Mouse (Mus musculus) right cerebral cortex, adult 18-20 months (tissue): ENCODE measurements around the gene Dennd6a.

Experiments
- DNase-seq: peaks from one replicate; pipeline ENCODE4 v3.0.0; 2022; ENCODE audit warnings: mixed read lengths

The Dennd6a gene

DNA sequence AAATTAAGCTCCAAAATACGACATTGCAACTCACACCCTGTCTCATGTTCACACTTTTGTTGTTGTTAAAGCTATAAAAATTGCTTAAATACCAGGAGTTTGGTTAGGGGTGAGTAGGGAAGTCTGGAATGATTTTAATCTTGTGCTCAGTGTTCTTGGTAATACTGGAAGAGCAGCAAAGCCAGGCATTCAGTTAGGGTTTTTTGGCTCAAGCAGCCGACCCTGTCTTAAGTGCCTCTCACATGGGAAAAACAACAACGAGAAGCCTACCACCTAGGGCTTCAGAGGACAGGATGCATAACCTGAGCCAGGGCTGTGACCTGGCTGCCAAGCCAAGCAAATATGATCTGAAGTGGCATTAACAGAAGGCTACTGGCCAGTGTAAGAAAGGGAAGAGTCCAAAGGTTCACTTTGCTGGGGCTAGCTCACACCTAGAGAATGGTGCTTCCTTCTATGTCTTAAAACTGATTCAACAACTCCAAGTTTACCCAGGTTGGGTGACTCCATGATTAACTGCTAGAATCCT is 2.7 kb downstream of the Dennd6a start:
- no peak for DNase-seq

DNA sequence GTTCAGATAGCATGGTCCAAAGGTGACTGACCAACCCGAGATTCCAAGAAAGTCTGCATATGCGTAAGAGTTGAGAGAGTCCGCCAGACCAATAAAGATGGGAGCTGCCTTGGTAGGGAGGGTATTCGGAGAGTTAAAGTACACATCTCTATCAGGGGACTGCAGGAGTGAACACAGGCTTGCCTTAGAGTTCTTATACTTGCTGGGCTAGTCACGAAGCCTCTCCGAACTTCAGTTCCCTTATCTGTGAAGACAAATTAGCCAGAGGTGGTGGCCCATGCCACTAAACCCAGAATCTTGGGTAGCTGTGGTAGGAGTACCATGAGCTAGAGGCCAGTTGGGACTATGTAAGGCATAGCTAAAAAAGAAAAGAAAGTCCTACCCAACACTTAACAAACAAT is 5.1 kb downstream of the Dennd6a start:
- DNase-seq, result no peak

DNA sequence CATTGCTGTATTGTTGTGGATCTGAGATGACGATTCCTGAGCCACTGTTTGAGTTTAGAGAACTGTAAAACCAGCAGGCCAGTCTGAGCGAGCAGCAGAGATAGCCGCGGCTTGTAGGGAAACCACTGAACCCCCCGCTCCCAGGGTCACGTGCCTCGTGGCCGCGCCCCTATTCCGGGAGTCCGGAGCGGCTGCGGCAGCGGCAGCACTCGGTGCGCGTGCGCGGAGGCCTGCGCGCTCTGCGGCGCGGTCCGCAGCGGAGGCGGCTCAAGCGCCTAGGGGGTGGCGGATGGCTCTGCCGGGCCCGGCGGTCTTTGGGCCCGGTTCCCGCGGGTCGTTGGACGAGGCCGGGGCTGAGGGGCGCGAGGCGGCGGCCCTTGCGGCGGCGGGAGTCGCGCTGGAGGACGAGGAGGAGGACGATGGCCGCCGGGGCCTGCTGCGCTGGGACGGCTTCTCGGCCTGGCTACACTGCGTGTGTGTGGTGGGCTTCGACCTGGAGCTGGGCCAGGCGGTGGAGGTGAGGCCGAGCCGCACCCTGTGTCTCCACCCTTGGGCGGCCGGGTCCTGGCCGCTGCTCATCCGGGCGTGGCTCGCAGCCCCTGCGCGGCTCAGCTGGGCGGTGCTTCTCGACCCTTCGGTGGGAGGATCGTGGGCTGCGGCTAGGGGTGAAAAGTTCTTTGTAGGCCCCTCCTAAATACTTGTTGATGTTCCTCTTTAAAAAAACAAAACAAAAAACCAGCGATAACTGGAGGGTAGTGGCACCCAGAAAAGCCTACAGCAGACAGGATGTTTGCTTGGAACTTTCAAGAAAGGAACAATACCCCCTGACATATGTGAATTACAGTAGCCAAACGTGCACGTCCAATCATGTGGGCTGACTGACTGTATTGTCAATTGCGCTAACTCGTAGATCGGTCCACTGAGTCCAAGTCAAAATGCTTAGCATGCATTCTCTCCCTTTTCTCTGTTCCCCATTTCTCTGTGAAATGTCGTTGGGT is 6.0 kb downstream of the Dennd6a start:
- peak; percentile 91 for DNase-seq

DNA sequence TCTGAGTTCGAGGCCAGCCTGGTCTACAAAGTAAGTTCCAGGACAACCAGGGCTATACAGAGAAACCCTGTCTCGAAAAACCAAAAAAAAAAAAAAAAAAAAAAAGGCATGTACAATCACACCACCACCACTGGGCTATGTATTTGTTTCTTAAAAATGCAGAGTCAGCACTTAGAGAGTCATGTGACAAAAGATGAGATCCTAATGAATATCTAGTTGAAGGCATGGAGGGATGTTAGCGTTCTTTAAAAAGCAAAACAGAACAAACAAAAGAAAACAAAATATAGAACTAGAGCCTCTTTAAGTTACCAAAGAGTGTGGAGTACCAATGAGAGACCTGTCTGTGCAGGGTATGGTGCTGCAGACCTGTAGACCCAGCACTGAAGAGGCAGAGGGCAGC is 10.0 kb downstream of the Dennd6a start:
- DNase-seq, result no peak

DNA sequence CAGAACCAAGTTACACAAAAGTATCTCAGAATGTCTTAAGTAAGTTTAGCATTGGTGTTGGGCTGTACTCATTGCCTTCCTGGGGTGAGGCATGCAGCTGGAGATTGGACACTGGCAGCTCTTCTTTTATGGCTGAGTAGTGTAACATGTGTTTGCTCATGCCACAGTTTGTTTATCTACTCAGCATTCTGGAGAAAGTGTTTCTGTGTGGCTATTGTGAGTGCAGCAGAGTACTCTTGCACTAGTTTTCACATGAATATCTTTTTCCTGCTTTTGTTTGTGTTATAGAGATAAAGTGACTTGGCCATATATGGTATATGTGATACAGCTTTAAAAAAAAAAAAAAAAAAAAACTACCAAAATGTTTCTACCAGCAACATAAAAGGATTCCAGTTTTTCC is 13.5 kb downstream of the Dennd6a start:
- no peak for DNase-seq

DNA sequence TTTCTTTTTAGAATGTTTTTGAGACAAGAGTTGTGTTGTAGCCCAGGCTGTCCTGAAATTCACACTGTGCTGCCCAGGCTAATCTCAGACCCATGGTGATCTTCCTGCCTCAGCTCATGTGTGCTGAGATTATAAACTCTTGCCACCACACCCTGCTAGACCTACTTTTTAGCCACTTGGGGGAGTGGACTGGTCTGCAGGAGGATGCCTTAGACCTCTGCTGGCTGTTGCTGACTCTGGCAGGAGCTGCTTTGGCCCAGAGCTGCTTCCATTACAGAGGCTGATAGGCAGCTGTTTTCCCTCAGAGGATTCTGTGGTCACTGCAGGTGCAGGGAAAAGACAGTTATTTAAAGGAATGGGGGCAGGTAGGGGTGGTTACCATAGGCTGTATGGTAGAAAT is 17.7 kb downstream of the Dennd6a start:
- no peak for DNase-seq

DNA sequence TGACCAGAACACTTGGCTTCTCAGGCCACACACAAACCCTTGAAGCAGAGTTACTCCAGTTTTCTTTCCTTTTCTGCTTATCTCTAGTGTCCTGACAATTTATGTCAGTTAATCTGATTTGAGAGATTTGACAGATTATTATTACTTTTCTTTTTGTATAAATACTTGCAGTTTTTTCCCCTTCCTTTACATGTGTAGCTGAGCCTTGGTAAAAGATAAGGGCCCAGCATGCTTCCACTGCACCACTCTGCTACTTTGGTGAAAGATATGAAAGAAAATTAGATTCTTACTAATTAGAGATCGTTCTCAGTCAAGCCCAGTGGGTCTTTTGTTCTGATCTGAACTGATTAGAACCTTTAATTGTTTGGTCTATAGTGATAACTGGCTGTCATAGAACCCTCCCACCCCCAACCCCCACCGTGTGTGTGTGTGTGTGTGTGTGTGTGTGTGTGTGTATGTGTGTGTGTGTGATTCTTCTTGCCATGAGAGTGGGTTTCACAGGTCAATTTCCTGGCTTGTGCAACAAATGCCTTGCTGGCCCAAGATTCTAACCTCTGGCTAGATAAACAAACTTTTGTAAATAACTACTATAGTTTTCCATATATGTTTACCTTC is 19.7 kb downstream of the Dennd6a start:
- no peak for DNase-seq

DNA sequence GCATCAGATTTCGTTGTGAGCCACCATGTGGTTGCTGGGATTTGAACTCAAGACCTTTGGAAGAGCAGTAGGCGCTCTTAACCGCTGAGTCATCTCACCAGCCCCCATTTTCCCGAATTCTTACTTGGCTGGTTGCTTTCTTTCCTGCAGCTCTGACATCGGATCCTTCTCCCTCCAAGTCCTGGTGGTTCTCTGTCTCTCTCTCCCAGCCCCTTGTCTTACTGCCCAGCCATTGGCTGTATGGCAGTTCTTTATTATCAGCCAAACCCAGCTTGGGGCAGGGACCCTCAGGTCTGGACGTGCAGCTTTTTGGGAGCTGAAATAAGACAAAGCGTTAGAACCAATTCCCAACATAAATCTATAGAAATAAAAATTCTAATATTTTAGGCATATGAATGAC is 21.5 kb downstream of the Dennd6a start:
- no peak for DNase-seq

DNA sequence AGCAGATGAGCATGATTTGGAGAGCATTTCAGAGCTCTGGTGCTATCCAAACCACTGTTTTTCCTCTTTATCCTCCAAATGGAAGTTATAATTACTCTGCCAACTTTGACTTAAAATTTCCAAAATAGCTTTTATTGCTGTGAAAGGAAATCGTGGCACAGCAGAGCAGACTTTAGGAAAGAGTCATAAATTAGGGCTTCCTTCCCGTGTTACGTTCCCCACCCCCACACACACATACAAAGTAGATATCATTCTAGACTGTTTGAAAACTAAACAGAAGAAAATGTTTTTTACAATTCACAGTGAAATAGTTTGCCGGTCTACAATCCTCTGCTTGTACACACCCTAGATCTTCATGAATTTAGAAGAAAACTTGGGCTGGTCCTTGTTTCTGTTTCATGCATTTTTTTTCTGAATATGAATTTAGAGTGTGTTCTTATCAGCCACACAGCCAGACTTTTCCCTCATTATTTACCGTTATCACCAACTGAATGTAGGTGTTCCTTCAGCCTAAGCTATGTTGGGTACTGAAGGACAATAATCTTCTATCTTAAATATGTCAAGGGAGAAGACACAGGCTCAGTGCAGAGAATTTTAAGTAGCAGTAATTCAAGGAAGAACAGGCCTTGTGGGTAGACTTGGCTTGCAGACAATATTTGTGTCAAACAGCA is 22.2 kb downstream of the Dennd6a start:
- no peak for DNase-seq

DNA sequence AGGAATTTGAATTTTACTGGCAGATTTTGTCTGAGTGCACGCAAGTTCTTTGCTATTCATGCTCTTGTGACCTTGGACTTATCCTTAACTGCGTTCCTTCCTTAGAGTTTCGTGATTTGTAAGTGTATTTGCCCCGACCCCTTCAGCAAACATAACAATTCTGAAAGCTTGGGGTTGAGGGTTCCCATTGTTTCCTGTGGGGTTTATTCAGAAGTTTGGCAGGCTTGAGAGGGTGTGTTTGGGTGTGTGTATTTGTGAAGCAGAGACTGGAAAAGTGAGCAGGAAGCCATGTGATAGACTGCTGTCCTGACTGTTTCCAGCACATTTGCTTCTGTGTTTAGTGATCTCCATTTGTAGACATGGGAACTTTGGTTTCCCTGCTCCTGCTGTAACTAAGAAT is 31.7 kb downstream of the Dennd6a start:
- no peak for DNase-seq

DNA sequence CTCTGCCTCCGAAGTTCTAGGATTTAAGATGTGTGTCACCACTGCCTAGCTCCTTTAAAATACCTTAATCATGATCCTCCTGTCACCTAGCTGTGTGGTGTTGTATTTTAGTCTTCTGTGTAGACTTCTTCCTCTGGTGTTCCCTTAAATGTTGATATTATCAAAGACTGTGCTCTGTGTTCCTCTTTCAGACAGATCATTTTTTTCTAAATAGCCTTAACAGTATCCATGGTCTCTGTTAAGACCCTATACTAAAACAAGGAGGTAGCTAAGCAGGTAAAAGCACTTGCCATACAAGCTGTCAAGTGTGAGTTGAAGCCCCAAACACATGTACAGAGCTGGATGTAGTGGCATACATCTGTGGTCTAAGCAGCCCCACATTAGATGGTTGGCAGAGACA is 36.0 kb downstream of the Dennd6a start:
- no peak for DNase-seq

DNA sequence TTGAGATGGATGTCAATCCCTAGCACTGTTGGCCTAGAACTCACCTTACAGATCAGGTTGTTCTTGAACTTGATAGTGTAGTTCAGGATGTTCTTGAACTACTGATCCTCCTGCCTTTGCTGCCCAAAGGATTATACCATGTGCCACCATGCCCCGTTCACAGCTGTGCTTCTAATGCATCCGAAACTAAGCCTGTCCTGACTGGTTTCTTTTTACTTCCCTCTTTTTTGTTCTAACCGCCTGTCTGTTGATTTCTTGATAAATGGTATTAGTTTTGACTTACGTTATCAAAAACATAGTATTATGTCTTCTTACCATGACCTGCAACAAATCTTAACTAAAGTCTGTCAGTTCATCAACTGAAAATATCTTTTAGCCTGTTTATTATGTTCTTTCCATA is 37.0 kb downstream of the Dennd6a start:
- no peak for DNase-seq

DNA sequence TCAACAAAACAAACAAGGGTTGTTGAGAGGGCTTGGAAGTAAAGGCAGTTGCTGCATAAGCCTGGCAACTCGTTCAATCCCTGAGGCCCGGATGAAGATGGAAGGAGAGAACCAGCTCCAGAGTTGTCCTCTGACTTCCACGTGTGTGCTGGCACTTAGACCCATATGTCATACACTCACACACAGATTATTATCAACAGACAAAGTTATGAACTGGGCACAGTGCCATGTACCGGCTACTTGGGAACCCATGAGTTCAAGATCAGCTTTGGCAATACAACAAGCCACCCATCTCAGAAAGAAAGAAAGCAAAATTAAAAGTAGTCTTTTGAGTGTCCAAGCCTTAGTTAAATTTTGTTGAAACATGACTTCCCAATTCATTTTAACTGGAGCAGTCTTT is 51.6 kb downstream of the Dennd6a start:
- DNase-seq, result no peak

DNA sequence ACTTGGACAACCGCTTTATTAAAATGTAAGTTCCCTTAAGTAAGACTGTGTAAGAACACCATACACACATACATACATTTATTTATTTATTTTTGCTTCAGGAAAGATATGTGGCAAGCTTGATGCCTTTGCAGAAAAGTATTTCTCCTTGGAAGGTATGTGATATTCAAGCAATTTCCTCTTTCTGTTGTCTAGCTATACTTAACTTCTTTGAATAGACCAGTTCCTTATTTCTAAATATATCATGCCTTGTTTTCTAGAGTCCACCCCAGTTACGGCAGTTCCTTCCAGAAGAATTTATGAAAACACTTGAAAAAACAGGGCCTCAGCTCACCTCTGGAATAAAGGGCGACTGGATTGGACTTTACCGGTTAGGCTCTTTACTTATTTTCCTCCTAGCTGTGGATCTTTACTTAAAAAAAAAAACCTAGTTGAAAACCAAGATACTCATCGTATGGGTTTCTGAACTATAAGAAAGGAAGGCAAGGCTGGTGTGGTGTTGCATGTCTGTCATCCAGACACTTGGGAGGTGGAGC is 53.0 kb downstream of the Dennd6a start:
- DNase-seq, result no peak

DNA sequence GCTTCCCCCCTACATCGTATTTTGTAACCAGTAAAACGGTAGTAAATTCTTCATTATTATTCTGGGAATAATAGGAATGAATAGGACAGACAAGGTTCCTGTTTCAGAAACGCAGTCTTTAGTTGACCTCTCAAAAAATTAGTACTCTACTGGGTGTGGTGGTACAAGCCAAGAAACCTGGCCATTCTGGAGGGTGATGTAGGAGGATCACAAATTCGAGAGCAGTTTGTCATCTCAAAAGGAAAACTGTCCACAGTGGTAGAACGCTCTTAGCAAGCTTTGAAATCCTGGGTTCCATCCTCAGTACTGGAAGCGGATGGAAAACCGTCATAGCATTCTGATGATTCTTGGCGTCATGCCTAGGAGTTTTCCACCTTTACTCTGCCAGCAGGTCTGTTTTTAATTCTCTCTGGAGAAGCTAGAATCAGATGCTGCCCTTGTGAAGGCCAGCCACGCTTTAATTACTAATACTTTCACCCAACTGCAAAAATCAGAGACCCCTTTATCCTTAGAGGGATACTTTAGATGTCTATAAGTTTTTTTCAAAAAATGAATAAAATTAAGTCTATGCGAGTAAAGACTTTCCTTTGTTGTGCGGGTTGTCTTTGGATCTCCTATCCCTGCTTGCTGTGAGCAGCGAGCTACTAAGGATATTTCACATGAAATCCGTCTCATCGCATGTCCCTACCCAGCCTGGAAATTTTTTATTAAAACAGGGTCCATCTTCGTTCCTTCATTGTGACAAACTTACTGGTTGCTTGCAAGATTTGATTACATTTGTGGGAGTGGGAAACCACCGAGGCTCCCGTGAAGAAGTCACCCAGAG is 63.6 kb downstream of the Dennd6a start:
- peak; percentile 31 for DNase-seq

DNA sequence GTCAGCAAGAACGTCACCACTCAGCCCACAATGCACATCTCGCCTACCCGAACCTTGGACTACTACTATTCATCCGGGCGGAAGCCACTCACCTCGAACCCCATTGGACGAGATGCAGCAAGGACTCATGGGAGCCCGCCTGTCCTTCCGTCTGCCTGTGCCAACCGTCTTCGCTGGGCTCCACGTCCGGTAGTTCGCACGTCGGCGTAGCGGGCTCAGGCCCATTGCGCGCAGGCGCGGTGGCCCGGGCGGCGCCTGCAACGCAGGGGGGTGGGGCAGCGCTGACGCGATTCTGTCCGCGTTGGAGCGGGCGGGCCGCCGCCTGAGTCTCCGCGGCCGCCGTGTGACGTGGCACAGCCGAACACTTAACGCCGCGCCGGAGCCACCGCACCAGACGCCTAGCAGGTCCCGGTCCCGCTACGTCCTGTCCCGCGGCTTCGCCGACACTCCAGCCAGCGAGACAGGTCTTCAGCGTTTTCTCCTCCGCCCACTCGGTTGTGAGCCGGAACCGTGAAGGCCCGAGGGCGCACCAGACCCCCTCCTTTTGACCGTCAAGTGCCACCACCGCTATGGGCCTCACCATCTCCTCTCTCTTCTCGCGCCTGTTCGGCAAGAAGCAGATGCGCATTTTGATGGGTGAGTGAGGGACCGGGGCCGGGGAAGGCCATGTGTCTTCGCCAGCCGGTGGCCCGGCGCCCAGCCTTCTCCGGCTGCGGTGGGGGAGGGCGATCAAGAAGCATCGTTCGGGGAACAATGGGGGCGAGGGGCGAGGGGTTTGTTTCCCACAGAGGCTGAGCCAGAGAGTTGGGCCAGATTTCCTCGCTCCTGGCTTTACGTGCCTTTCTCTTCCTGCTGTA is 64.4 kb downstream of the Dennd6a start, which contains the start of gene Arf4:
Arf4 (plus strand) TSS at position 224 of the 857 bp plus-strand sequence.
- DNase-seq, result peak; percentile 99

DNA sequence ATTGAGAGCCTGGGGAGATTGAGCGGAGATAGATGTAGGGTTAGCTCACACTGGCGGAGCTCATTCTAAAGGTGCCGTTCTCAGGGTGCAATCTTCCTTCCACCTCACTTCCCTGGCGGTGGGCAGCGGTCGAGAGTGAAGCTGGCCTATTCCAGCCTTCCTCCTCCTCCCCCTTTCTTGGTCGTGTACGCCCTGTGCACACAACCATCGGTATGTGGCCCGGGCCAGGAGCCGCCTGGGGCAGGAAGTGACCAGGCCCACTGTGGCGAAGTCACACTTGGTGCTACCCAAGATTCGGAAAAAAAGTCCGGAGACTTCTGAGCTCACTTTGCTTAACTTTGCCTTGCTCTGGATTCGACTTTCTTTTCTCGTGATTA is 65.0 kb downstream of the Dennd6a start:
- DNase-seq, result peak; percentile 26

DNA sequence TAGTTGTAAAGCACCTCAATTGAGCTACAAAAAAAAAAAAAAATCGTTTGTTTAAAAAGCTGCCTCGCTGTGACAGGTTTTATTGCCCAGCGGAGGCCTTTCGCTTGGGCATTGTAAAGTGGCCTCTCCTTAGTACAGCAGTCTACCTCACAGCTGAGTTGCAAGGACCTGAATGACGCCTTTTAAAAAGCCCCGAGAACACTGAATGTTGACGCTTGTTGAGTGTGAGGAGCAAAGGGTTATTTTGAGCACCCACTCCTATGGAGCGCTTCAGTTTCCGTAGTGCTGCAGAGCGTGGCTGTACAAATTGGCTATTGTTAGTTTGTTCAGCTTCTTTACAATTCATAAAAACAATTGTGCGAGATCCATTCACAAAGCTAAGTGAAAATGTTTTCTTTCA is 65.6 kb downstream of the Dennd6a start:
- no peak for DNase-seq

DNA sequence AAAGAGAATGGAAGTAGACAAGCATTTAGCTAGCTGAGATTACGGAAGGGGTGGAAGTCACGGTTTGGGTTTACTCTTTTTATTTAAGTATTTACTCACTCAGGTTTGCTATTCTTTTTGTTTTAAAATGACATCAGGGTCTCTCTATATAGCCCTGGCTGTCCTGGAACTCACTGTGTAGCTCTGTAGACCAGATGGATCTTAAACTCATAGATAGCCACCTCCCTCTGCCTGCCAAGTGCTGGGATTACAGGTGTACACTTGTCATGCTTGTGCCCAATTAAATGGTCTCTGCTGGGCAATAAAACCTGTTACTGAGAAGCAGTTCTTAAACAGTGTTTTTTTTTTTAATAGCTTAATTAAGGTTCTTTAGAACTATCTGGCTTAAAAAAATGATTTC is 66.3 kb downstream of the Dennd6a start:
- DNase-seq, result no peak

DNA sequence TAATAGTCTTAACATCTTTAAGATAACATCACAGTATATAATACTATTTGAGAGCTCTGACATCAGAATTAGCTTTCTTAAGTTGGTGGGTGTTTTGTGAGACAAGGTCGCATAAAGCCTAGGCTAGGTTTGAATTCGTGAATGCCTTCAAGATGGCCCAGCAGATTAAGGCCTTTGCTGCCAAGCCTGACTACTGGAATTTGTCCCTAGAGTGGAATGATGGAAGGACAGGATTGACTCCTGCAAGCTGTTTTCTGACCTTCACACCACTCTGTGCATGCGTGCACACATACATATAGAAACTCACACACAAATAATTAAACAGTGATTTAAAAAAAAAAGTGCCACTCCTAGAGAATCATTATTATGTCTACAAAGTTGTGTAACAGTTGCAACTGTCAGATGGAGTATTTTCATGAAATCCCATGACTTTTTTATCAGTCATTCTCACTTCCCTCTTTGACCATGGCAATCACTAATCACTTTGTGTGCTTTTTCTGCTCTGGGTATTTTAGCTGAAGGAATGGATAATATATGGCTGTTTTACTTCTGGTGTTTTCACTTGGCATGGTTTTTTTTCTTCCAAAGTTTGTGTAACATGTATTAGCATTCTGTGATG is 69.5 kb downstream of the Dennd6a start:
- no peak for DNase-seq
